Mouse (Mus musculus) c-Kit-positive CD71-negative TER-119-negative erythroid progenitor cells, embryonic 14.5 days (primary cell): ENCODE data around the gene Ruvbl2.

Experiments
- DNase-seq: peaks from one replicate; pipeline ENCODE4 v3.0.0-alpha.2; 2013; ENCODE audit warnings: low read depth

Gene Ruvbl2

DNA sequence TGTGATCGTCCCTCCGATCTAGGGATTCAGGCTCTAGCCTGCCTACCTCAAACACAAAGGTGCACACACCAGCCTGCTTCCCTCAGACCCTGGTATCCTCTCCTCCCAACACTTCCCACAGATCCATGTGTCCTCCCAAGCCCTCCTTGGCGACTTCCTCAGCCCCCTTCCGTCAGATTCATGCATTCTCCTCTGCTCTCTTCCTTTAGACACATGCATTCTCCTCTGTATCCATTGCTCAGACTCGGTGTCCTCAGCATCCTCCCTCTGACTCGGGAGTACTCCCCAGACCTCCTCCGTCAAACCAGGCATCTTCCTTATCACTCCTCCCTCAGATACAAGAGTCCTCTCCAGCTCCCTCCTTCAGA lies 4.1 kb downstream of the Ruvbl2 start:
- no peak for DNase-seq

DNA sequence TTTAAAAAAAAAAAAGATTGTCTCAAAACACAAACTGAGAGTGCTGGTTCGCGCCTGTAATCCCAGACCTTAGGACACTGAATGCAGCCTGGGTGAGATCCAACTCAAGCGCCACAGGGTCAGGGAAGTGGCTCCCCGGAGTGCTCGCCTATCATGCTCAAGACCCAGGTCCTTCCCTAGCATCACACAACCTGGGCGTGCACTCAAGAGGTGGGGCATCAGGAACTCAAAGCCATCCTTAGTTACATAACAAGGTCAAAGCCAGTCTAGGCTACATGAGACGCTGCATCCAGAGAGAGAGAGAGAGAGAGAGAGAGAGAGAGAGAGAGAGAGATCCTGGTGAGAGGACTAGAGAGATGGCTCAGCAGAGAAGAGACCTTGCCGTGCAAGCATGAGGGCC lies 11.3 kb downstream of the Ruvbl2 start:
- no peak for DNase-seq

DNA sequence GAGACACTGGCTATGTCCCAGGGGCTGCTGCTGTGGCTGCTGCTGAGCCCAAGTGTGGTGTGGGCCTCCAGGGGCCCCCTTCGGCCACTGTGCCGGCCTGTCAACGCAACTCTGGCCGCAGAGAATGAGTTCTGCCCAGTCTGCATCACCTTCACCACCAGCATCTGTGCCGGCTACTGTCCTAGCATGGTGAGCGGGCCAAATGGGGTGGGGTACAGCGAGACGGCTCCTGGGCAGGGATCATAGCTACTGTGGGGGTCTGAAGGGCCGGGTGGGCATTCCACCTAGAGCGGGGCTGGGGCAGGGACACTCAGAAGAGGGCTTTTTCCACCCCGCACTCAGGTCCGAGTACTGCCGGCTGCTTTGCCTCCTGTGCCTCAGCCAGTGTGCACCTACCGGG lies 16.7 kb downstream of the Ruvbl2 start:
- DNase-seq: no peak

DNA sequence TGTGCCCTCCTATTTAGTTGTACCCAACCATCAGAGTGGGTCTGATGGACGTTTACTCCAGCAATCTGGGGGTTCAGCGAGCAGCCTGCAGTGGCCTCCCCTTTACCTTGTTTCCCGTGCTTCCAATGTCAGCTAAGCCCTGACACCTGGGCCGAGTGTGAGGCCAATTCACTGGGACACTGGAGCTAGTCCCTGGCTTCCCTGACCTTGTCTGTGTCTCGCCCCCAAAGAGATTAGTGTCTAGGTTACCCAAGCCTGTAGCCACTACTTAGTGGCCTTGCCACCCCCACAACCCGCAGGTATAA lies 17.3 kb downstream of the Ruvbl2 start, which contains the start of gene Lhb:
Gene Lhb, plus strand, starts transcription at position 206 of the 305 bp plus-strand sequence.
- DNase-seq: no peak

DNA sequence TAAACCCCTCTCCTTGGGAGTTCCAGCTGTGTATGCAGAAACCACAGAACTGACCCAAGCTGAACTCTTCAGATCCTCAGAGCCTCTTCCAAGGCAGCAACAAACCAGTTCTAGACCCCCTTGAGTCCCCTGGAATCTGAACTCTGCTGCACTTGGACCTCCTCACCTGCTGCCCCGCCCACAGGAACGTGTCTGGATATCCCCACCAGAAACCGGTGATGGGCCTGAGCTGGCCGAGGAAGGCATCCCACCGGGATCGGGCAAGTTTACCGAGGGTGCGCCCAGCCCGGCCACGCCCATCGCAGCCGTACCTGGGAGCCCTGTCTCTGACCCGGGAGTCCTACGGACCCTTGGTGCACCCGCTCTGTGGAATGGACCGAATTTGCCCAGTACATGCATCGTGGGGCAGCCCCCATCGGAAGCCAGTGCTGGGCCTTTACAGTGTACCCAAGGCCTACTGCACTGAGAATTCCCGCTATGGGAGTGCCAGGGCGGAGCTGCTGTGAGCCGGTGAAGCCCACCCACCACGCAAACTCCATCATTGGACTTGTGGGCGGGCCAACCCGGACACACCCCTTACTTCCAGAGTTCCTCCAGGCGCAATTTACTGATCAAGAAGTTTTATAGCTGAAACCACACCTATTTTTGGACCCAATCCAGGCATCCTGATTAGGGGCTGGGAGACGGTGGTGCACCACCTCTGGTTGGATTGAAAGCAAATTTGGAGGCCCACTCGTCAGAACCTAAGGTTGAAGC lies 17.9 kb downstream of the Ruvbl2 start:
- DNase-seq: no peak

DNA sequence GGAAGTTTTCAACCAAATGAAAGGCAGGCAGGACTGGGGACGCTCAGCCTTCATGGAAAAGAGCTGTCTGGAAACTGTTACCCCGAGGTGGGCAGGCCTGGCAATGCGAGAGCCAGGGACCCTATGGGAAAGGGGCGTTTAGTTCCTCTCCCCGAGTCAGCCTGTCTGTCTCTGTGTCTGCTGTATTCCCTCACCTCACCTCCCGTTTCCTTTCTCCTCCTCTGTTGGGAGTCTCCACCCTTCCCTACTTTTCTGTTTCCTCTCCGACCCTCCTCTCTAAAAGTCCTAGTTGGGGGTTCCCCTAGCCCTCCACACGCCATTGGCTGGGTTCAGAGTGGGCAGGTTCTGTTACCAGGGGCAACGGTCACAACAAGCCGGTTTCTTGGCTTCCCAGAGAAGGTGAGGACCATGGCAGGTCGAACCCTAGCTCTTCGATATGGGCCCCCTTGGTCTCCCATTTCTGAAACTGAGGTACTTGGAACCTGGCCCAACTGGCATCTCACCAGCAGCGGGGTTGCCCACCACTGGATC lies 19.9 kb downstream of the Ruvbl2 start:
- DNase-seq: no peak

DNA sequence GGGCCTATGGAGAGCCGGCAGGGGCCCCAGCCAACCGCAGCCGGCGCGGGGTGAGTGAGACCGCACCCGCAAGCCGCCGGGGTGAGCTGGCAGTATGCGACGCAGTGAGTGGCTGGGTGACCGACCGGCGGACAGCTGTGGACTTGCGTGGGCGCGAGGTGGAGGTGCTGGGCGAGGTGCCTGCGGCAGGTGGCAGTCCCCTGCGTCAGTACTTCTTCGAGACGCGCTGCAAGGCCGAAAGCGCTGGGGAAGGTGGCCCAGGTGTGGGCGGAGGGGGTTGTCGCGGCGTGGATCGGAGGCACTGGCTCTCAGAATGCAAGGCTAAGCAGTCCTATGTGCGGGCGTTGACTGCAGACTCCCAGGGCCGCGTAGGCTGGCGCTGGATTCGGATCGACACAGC lies 22.3 kb downstream of the Ruvbl2 start:
- DNase-seq: no peak

DNA sequence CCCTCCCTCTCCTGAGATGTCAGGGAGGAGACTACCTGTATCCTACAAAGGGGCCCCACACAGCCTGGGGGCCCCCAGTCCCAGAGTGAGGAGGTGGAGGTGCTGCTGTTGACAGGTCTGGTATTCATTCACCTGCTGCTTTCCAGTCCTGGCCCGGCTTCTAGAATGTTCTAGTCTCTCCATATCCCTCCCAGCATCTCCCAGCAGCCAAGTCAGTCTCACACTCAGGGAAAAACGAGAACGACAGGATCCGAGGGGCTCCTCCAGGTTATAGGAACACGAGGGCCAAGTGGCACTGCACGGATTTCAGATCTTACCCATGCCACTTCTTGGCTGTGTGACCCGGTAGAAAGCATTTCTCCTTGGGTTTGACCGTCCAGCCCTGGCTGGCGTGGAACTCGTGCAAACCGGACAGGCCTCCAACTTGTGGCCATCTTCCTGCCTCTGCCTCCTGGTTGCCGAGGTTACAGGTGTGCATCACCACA lies 23.1 kb downstream of the Ruvbl2 start:
- no peak for DNase-seq

DNA sequence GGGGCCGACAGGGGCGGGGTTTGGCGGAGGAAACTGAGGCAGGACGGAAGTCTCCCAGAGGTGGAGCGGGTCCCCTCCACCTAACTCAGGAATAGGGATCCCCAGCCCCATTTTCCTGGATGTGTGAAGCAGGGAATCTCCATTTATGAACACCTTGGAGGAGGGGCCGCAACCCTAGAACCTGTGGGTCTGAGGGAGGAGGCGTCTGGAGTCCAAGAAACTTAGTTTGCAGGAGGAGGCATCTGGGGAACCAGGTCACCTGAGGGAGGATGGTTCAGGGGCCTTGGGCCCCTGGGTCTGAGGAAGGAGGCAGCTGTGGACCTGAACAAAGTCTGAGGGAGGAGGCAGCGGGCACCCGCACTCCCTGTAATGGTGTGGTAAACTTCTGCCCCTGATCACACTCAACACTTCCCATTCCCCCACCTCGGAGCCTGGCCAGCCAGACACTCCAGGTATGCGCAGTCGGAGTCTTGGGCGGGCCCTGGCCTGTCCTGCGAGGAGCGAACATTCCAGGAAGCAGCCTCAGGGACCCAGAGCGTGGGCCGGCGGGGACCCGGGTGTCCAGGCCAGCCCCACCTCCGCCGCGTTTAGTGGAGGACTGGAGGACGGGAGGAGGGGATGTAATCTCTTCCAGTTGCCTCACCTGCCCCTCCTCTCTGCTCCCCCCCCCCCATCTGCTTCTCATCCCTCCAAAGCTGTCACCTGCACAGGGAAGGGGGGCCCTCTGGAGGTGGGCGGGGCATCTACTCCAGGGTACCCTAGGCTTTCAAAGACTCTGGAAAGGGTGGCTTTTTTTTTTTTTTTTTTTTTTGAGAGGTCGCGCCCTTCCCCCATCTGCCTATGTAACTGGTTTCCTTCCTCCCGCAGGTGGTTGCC lies 23.8 kb downstream of the Ruvbl2 start:
- no peak for DNase-seq

DNA sequence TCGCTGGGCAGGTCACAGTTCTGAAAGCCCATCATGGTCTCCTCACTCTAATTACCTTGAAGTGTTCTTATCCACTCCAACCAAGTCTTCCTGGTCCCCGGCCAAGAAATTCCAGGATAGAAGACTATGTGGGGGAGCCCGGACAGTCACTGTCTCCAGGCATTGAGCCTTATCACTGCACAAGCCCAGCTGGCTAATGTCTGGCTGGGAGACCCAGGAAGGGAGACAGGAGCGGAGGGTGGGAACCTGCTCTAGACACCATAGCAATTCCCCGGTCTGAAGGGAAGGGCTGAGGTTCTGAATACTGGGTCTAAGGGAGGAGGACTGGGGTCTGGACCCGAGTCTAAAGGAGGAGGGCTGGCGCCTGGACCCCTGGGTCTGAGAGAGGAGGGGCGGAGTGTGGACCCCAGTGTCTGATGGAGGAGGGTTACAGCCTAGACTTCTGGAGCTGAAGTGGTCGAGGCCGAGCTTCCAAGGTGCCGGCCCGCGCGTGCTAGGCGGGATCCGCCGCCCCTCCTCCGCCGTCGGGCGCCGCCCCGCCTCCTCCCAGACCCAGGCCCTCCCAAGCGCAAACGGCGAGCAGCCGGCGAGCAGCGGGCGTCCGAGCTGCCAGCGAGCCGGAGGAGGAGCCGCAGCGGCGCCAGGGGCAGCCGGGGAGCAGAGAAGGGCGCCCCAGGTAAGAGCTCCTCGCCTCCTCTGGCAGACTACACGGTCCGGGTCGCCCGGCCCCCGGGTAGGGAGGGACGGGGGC lies 24.6 kb downstream of the Ruvbl2 start, which contains the start of gene Ntf5:
Gene Ntf5, plus strand, starts transcription at position 583 of the 751 bp plus-strand sequence.
- DNase-seq: no peak

DNA sequence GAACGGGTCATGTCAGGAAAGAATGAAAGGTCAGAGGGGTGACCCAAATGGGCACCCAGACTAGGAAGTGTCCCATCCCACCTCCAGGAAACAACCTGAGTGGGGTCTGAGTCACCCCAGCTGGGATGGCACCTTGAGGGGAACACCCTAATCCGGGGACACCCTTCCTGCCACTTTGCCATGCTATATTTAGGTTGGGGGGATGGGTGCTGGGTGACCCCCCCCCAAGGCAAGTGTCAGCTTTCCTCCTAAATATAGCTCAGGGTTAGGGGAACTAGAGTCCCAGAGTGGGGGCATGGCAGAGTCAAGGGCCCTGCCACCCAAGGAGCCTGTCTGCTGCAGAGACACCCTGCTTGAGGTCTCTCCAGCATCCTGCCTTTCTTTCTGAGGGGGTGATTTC lies 25.5 kb downstream of the Ruvbl2 start:
- no peak for DNase-seq

DNA sequence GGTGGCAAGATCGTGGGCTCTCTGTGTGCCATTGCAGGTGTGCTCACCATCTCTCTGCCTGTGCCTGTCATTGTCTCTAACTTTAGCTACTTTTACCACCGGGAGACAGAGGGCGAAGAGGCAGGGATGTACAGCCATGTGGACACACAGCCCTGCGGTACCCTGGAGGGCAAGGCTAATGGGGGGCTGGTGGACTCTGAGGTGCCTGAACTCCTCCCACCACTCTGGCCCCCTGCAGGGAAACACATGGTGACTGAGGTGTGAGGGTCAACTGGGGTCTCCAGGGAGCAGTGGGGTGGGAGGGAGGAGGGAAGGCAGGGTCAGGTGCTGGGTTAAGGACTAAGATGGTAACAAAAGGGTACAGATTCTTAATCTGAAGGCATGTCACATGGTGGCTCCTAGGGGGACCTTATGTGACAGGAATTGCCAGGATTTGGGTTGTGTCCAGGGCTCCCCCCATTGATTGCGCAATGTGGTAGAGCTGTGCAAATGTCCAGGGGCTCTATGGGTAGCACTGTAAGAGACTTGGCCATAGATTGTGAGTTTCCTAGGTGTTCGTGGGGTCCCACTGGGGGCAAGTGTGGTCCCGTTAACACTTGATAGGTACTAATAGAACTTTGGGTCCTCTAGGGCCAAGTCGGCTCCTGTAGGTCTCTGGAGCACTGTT lies 28.3 kb downstream of the Ruvbl2 start:
- DNase-seq: no peak

DNA sequence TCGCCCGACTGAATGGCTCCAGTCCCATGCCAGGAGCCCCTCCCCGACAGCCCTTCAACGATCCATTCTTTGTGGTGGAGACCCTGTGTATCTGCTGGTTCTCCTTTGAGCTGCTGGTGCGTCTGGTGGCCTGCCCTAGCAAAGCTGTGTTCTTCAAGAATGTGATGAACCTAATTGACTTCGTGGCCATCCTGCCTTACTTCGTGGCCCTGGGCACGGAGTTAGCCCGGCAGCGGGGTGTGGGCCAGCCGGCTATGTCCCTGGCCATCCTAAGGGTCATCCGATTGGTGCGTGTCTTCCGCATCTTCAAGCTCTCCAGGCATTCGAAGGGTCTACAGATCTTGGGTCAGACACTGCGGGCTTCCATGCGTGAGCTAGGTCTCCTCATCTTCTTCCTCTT lies 28.9 kb downstream of the Ruvbl2 start:
- DNase-seq: no peak

DNA sequence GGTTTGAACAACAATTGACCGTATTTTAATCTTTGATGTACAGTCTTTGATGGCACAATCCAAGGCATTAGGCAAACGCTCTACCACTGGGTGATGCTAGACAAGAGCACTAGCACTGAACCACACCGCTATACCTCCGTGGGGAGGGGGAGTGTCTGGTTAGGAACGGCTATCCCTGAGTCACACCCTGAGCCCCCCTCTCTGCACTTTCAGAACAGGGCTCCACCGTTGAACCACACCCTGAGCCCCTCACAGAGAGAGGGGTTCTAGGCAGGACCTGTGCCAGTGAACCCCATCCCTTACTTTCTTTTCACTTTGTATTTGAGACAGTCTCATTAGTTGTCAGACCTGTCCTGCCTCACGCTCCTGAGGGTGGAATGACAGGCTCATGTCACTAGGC lies 29.5 kb downstream of the Ruvbl2 start:
- no peak for DNase-seq

DNA sequence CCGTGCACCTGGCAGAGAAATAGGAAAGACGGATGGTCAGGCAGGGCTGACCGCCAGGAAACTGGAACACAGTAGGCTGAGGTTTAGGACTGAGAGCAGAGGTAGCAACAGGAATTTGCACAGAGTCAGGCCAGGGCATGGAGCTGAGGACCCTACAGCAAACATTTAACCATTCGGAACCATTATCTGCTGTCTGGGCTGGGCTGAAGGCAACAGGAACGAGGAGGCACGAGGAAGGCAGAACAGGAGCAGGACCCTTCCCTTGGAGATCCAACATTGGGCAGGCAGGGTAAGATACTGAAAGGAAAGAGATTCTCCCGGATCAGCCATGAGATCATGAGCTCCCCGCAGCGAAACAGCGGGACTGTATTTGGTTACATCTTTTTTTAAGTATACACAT lies 30.1 kb downstream of the Ruvbl2 start:
- no peak for DNase-seq

DNA sequence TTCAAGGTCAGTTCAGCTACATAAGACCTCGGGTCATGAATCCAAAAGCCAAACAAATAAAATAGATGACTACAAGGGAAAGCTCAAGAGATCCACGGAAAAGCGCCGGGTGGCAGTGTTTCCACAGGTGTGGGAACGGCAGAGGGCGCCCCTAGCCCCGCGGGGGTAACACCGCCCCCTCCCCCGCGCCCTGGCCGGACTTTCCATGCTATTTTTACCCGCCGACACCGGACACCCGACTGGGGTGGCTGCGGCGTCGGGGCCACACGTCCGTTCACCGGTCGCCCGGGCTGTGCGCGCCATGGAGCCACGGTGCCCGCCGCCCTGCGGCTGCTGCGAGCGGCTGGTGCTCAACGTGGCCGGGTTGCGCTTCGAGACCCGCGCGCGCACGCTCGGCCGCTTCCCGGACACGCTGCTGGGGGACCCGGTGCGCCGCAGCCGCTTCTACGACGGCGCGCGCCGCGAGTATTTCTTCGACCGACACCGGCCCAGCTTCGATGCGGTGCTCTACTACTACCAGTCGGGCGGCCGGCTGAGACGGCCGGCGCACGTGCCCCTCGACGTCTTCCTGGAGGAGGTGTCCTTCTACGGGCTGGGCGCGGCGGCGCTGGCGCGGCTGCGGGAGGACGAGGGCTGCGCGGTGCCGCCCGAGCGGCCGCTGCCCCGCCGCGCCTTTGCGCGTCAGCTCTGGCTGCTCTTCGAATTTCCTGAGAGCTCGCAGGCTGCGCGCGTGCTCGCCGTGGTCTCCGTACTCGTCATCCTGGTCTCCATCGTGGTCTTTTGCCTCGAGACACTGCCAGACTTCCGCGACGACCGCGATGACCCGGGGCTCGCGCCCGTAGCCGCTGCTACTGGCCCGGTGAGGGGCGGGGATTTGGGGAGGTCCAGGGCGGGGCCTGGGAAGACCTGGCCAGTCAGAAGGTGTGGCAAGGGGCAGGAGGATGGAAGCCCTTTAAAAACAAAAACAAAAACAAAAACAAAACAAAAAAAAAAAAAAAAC lies 31.4 kb downstream of the Ruvbl2 start:
- DNase-seq: no peak

DNA sequence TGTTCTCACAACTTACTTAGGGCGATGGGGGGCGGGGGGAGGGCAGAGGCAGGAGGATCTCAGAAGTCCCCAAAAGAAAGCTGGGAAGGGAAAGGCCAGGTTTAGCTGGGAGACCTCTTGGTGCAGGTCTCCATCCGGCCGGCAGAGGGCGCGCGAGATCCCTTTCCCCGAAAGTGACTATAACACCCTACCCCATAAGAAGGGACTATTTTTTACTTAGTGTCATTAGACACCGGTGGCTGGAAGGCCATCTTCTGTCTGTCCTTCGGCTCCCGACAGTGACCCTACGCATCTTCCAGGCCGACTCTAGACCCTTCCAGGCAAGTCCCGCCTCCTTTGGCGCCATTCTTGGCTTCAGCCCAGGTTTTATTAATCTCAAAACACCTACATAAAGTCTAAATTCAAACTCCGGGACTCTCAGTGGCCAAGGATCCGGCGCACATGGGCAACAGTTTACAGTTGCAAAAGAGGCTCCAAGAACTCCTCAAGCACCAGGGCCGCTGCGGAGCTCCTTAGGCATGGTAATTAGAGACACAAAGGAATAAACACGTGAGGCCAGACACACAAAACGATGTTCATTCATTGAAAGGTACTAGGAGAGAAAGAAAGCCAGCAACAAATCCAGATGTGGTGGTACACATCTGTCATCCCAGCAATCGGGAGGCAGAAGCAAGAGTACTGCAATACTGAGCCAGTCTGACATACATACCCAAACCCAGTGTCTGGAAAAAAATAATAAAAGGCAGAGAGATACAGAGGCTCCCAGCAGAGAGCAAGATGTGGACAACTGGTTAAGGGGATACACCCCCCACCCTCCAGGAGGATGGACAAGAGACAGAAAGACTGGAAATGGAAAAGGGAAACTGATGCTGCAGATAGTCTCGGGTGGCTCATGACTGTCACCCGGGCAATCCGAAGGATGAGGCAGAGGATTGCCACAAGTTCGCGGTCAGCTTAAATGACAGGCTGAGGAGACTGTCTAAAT lies 32.5 kb downstream of the Ruvbl2 start, which contains the start of gene Kcna7:
Gene Kcna7, plus strand, starts transcription at position 563 of the 985 bp plus-strand sequence.
- DNase-seq: no peak

DNA sequence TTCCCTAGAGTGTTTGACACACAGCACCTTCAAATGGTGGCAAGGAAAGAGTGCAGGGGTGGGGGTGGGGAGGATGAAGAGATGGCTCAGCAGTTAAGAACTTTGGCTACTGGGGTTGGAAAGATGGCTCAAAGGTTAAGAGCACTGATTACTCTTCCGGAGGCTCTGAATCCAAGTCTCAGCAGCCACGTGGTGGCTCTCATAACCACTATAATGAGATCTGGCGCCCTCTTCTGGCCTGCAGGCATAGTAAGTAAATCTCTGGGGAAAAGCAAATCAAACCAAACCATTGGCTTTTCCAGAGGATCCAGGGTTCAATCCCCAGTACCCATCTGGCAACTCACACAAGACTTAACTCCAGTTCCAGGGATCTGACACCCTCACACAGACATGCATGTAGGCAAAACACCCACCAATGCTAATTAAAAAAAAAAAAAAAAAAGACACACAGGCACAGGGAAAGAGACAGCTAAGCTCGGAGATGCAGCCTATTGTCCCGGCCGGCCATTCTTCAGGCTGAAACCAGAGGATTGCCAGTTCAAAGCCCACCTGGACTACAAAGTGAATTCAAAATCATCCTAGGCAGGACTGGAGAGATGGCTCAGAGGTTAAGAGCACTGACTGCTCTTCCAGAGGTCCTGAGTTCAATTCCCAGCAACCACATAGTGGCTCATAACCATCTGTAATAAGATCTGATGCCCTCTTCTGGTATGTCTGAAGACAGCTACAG lies 34.2 kb downstream of the Ruvbl2 start:
- peak; percentile 67 for DNase-seq
